Mouse (Mus musculus): ENCODE measurements around the gene Safb.

GRCm38 (mm10) chr17:56559386-56559785 is 25.2 kb upstream of the Safb start:
- no peak for TF ChIP-seq CTCF (IDR thresholded peaks at IDR 0.05; ENCODE audit: extremely low read depth, insufficient read depth, insufficient read length, insufficient replicate concordance)
- no peak for TF ChIP-seq POLR2A (IDR thresholded peaks at IDR 0.05; ENCODE audit: low read depth, low read length)

Measured in spleen, adult 2 months (tissue).